Mouse (Mus musculus): Measurements from ENCODE around the gene Egfl6. TPM values are rescaled to one million over a fixed set of nuclear protein-coding genes. Genes with fewer than 3 reads are reported as not detected.
"Not testable (repeated sequence)": the region's sequence is repeated elsewhere in the genome, so short reads cannot be mapped to it uniquely, and the experiment has no call there.

Gene Egfl6
- polyA plus RNA-seq, 1 experiment from 2014 or later, result 9.2 TPM

DNA sequence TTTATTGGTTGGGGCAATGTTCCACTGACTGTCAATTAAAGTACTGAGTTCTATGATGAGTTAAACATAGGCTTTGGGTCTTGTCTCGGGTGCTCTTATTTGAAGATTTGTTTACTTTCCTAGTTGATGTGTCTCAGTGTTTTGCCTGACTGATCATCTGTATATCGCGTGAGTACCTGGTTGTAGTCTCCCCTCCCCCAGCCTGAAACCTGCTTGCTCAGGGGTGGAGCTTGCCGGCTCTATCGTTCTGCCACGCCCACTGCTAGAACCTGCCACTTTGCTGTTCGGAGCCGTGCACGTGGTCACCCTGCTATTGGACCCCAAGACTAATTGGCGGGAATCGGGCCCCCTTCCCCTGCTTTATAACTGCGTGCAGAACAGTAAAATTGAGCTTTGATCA, 71.5 kb downstream of the Egfl6 start:
- H3K4me3 ChIP-seq; H3K27ac ChIP-seq (replicated peaks); H3K9ac ChIP-seq (replicated peaks); H3K4me1 ChIP-seq; H3K9me3 ChIP-seq; ATAC-seq (ENCODE audit: low FRiP score, low read depth); H3K36me3 ChIP-seq: not testable (repeated sequence)
- H3K4me2 ChIP-seq (replicated peaks), result 0 out of 2 replicates have a peak overlapping the region, but pooled peaks have one; percentile 7
- WGBS, result 29% methylated on average over 12 of the region's 12 CpGs
- H3K27me3 ChIP-seq, result peaks cover 26% of the 10 kb centered on the region; the same call in 1 of the 2 replicates

DNA sequence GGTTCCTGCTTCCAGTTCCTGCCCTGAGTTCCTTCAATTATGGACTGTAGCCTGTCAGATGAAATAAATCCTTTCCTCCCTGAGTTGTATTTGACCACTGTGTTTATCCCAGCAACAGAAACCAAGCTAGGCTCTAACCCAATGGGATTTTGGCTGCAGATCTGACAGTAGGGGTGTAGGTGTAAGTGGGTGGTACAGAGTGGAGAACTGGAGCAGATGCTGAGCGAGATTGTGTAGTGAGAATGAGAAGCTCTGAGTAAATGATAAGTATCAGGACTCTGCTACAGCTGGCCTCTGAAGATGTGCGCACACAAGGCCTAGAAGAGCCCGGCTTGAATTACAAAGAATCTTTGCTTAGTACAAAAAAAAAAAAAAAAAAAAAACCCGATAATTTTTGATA, 73.4 kb downstream of the Egfl6 start:
- Histone ChIP-seq H3K36me3 (no peaks in the 10 kb centered on the region), H3K9ac (replicated peaks) (no peak overlapping the region), H3K4me3 (no peak overlapping the region), H3K9me3 (no peaks in the 10 kb centered on the region), H3K4me1 (no peaks in the 10 kb centered on the region), H3K27ac (replicated peaks) (no peak overlapping the region), H3K27me3 (peaks cover 27% of the 10 kb centered on the region; the same call in 1 of the 2 replicates), H3K4me2 (replicated peaks) (no peak overlapping the region)
- ATAC-seq (ENCODE audit: low FRiP score, low read depth), result no peak
- WGBS, result 88% methylated on average over 4 of the region's 4 CpGs

DNA sequence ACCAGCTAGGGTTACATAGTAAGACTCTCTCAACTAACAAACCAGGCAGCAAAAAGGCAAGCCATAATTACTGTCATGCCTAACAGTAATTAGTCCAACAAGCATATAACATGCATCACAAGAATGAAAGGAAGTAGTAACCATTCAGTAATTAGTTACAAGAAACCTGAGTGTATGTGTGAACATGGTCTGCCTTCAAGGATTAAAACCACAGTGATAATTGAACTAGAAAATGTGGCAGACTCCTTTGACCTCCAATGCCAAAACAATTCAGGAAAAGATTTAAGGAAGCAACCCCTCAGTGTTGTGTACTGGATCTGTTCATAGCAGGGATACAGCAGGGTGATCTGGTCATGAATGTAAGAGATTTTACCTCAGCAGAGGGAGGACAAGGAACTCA, 74.4 kb downstream of the Egfl6 start:
- Histone ChIP-seq H3K9me3 (no peaks in the 10 kb centered on the region), H3K9ac (replicated peaks) (no peak overlapping the region), H3K27ac (replicated peaks) (no peak overlapping the region), H3K4me2 (replicated peaks) (no peak overlapping the region), H3K27me3 (peaks cover 26% of the 10 kb centered on the region; the same call in 1 of the 2 replicates), H3K4me1 (no peaks in the 10 kb centered on the region), H3K36me3 (no peaks in the 10 kb centered on the region), H3K4me3 (no peak overlapping the region)
- no peak for ATAC-seq (ENCODE audit: low FRiP score, low read depth)

DNA sequence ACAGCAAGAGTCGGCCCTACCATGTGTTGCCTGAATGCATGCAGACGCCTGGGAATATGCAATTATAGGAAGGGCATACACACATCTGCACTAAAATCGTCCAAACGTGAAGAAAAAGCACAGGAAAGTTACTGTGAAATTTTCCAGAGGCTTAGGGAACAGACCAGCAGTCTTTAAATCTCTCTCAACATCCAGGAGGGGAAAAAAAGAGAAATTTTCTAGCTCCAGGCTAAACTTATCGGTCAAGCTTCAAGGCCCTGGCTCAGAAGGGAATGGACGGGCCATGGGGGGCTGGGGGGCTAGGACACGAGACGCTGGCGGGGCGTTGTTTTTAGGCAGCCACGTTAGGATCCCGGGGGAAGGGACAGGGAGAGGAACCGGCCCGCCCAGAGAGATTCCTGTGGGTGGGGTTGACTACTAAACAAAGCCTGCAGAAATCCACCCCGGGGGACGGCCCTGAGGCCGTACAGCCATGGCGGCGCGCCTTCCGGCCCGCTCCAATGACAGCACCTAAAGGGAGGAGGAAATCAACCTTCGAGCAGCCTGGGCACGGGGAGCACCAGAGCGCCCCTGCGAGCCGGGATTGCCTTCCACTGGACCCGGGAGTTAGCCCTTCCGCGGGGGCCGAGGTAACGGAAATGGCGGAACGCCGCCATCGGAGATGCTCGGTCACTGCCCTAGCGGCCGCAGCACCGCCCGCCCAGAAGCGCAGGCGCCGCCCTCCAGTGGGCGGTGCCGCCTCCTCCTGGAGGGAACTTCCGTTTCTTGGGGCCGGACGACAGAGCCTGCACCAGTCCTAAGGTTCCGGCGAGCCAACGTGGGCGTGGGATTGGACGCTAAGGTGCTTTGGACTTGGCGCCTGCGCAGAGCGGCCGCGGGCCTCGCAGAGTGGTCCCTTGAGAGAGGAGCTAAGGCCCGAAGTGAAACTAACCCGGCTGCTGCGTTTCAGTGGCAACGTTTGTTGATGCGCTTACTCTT, 75.5 kb downstream of the Egfl6 start:
- peak; percentile 99 for ATAC-seq (ENCODE audit: low FRiP score, low read depth)
- Histone ChIP-seq H3K9ac (replicated peaks) (peak overlapping the region; percentile 72), H3K4me2 (replicated peaks) (peak overlapping the region; percentile 50), H3K36me3 (no peaks in the 10 kb centered on the region), H3K4me3 (peak overlapping the region; percentile 54), H3K27ac (replicated peaks) (peak overlapping the region; percentile 96), H3K4me1 (no peaks in the 10 kb centered on the region), H3K27me3 (peaks cover 18% of the 10 kb centered on the region; the same call in 1 of the 2 replicates), H3K9me3 (no peaks in the 10 kb centered on the region)
- 22% methylated on average over 65 of the region's 65 CpGs for WGBS

DNA sequence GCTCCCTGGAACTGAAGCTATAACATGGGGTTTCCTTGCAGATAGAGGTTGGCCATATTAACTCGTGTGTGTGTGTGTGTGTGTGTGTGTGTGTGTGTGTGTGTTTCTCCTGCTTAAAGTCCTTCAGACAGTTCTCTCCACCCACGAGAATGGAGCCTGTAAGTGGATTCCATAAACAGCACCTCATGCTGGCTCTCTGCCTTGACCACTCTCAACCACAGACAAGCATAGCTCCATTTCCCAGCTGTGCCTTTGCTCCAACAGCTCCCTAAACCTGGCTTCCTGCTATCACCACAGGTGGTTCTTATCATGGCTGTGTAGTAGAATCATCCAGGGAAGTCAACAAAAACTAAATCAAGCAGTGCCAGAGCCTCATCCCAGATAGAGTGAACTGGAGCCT, 81.1 kb downstream of the Egfl6 start:
- Histone ChIP-seq H3K27me3 (peaks cover 16% of the 10 kb centered on the region), H3K9me3 (no peaks in the 10 kb centered on the region), H3K4me1 (no peaks in the 10 kb centered on the region), H3K4me3 (no peak overlapping the region), H3K9ac (replicated peaks) (no peak overlapping the region), H3K27ac (replicated peaks) (no peak overlapping the region), H3K36me3 (no peaks in the 10 kb centered on the region), H3K4me2 (replicated peaks) (no peak overlapping the region)
- 87% methylated on average over 2 of the region's 2 CpGs for WGBS
- no peak for ATAC-seq (ENCODE audit: low FRiP score, low read depth)

DNA sequence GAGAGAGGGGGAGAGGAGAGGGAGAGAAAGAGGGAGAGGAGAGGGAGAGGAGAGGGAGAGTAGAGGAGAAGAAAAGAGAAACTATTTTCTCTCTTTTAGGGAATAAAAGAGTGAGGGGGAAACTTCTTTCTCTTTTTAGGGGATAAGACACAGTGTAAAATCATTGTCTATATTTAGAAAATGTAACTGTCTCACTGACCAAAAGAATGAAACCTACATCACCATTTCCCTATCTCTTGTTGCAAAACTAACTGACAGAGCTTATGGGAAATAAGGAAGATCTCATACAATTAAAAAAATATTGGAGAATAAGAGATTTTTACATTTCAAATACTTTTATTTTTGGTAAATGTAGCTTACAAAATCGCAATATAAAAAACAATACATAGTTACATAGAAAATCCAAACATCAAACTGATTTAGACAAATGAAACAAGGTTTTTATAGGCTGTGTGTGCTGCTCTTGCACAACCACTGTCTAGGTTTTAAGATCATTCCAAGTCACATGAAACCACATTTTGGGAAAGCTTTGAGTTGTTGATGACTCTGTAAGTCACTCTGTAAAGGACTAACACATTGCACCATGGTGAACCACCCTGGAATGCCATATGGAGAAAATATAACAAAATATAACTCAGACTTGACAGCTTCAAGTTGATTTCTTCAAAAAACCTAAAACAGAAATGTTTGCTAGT, 85.9 kb downstream of the Egfl6 start:
- Histone ChIP-seq H3K9ac (replicated peaks) (no peak overlapping the region), H3K27ac (replicated peaks) (no peak overlapping the region), H3K9me3 (no peaks in the 10 kb centered on the region), H3K4me3 (no peak overlapping the region), H3K27me3 (peaks cover 10% of the 10 kb centered on the region), H3K4me1 (no peaks in the 10 kb centered on the region), H3K4me2 (replicated peaks) (no peak overlapping the region), H3K36me3 (no peaks in the 10 kb centered on the region)
- ATAC-seq (ENCODE audit: low FRiP score, low read depth), result no peak
- WGBS, result 79% methylated on average over 1 of the region's 1 CpGs

DNA sequence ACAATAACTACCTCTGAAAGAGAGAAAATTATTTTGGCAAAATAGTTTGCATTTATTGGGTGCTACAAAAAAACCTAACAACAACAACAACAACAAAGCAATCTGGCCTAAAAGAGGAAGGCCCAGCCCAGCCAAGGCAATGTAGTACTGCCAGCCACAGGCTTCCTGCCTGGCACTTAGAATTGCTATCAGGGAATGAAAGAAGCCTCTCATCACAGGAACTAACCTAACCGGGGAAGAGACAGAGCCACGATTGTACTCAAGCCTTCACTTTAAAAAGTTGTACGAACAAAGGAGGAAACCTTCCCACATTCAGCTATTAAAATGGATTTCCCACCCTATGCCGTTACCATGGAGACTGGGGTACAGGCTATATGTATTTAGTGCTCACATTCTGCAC, 87.7 kb downstream of the Egfl6 start:
- 61% methylated on average over 4 of the region's 4 CpGs for WGBS
- no peak overlapping the region for H3K4me3 ChIP-seq
- no peaks in the 10 kb centered on the region for H3K4me1 ChIP-seq
- no peak overlapping the region for H3K4me2 ChIP-seq (replicated peaks)
- ATAC-seq (ENCODE audit: low FRiP score, low read depth), result peak; percentile 44
- no peak overlapping the region for H3K27ac ChIP-seq (replicated peaks)
- no peak overlapping the region for H3K9ac ChIP-seq (replicated peaks)
- H3K27me3 ChIP-seq, result peaks cover 5% of the 10 kb centered on the region; the same call in 1 of the 2 replicates
- H3K36me3 ChIP-seq, result no peaks in the 10 kb centered on the region
- H3K9me3 ChIP-seq, result no peaks in the 10 kb centered on the region

DNA sequence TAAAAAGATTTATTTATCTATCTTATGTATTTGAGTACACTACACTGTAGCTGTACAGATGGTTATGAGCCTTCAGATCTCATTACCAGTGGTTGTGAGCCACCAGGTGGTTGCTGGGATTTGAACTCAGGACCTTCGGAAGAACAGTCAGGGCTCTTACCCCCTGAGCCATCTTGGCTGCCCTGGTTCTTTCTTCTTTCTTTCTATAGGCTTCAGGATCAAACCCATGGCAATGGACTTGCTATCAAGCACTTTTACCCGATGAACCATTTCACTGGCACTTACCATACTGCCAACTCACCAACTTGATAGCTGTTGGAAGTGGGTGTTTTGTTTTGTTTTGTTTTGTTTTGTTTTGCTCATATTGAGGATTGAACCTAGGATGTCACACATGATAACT, 90.5 kb downstream of the Egfl6 start:
- Histone ChIP-seq H3K9me3 (no peaks in the 10 kb centered on the region), H3K4me3 (no peak overlapping the region), H3K27ac (replicated peaks) (no peak overlapping the region), H3K27me3 (peaks cover 2% of the 10 kb centered on the region; the same call in 1 of the 2 replicates), H3K9ac (replicated peaks) (no peak overlapping the region), H3K4me1 (no peaks in the 10 kb centered on the region), H3K36me3 (no peaks in the 10 kb centered on the region), H3K4me2 (replicated peaks) (no peak overlapping the region)
- ATAC-seq (ENCODE audit: low FRiP score, low read depth), result no peak
- WGBS, result 93% methylated on average over 2 of the region's 2 CpGs

DNA sequence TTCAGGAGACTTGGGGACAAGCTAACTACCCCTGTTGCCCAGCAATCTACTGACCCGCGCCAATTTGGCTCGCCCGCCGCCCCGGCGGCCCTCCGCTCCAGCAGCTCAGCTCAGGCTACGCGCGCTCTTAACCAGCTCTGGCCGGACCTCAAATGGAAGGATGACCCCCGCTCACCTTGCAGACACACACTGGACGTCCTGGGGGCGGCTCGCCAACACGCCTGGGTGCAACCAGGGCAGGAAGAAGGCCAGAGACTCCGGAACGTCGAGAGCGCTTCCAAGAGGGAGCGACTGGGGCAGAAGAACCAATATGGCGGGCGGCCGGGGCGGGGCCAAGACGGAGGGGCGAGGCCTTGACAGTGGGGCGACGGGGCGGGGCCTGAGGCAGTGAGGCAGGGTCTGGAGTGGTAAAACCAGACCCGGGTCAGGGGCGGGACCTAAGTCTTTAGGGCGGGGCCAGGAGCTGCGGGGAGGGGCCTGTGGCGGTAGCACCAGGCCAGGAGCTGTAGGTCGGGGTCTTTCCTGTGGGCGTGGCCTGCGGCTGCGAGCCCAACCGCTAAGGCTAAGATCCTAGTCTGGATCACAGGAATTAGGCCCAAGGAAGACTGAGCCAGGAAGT, 106.0 kb downstream of the Egfl6 start, which contains the start of gene Rab9:
Rab9 (minus strand) TSS at position 503 of the 619 bp plus-strand sequence.
- Histone ChIP-seq H3K4me3 (peak within 1 kb of the TSS; percentile 63), H3K27ac (replicated peaks) (peak within 1 kb of the TSS; percentile 73), H3K27me3 (peaks cover 11% of the 10 kb centered on the region; the same call in 1 of the 2 replicates), H3K4me1 (0 out of 2 replicates have a peak, but pooled peaks cover 2% of the 10 kb centered on the region), H3K4me2 (replicated peaks) (peak within 1 kb of the TSS; percentile 60), H3K36me3 (no peaks in the 10 kb centered on the region), H3K9me3 (no peaks in the 10 kb centered on the region), H3K9ac (replicated peaks) (peak within 1 kb of the TSS; percentile 67)
- ATAC-seq (ENCODE audit: low FRiP score, low read depth), result peak; percentile 99
- 20% methylated on average over 41 of the region's 41 CpGs for WGBS

DNA sequence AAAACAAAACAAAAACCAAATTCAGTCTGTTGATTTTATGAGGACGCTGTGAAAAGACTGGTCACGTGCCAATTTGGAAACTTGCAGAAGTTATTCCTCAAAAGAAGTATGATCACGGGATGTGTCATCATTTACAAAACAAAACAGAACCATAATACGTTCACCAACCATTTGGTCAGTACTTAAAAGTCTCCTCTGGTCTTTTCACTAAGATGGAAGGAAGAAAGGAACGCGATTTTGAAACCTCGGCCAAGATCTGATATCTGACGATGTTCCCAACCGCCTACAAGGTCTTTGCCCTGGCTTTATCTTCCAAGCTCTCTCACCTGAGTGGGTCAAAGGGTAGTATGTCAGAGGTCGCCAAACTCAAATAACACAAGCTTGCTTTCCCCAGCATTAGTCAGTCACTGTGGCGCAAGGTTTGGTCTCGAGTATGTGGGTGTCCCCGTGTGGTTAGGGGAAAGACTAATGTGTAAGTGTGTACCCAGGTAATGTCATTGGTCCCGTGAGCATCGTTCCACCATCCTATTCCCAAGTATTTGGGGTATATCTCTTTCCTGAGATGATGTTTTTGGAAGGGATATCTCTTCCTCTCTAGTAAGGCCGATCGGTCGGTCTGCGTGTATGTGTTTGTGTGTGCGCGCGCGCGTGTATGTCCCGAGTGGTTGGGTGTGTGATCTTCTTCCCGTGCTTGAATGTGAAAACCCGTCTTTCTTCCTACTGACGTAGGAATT, 106.7 kb downstream of the Egfl6 start:
- Histone ChIP-seq H3K27ac (replicated peaks) (peak overlapping the region; percentile 73; the same call in 1 of the 2 replicates), H3K4me1 (0 out of 2 replicates have a peak, but pooled peaks cover 2% of the 10 kb centered on the region), H3K4me3 (peak overlapping the region; percentile 63), H3K36me3 (no peaks in the 10 kb centered on the region), H3K9me3 (no peaks in the 10 kb centered on the region), H3K9ac (replicated peaks) (peak overlapping the region; percentile 67), H3K4me2 (replicated peaks) (peak overlapping the region; percentile 60), H3K27me3 (peaks cover 16% of the 10 kb centered on the region; the same call in 1 of the 2 replicates)
- WGBS, result 26% methylated on average over 28 of the region's 28 CpGs
- peak; percentile 16 for ATAC-seq (ENCODE audit: low FRiP score, low read depth)

DNA sequence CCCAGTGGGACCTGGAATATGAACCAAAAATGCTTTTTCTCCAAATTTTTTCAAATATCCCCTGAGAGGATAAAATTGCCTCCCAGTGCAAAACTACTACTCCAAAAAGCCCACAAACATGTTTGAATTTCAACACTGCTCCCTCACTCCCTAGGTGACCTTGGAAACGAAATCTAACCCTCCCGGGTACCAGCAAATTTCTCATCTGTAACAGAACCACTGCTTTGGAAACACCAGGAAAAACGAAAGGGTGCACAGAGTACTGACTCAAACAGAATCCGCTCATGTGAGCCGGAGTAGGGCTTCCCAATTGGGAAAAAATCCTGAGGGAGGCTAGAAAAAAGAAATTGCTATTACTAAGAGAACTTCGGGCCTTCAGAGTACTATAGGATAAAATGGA, 108.1 kb downstream of the Egfl6 start:
- ATAC-seq (ENCODE audit: low FRiP score, low read depth), result no peak

More for the DNA sequence above, 108.1 kb downstream of the Egfl6 start:
- Histone ChIP-seq H3K36me3 (no peaks in the 10 kb centered on the region), H3K4me2 (replicated peaks) (peak overlapping the region; percentile 60; the same call in 1 of the 2 replicates), H3K9me3 (no peaks in the 10 kb centered on the region), H3K9ac (replicated peaks) (no peak overlapping the region), H3K27ac (replicated peaks) (no peak overlapping the region), H3K4me1 (0 out of 2 replicates have a peak, but pooled peaks cover 2% of the 10 kb centered on the region), H3K4me3 (no peak overlapping the region), H3K27me3 (peaks cover 15% of the 10 kb centered on the region; the same call in 1 of the 2 replicates)
- WGBS, result 79% methylated on average over 6 of the region's 6 CpGs
